Mouse (Mus musculus): ENCODE data around the gene Msh6. TPM values are rescaled to one million over a fixed set of nuclear protein-coding genes. Genes with fewer than 3 reads are reported as not detected.
"Not testable (repeated sequence)": the region's sequence is repeated elsewhere in the genome, so short reads cannot be mapped to it uniquely, and the experiment has no call there.

Msh6 gene
- polyA plus RNA-seq, 1 experiment: 19.0 TPM

DNA sequence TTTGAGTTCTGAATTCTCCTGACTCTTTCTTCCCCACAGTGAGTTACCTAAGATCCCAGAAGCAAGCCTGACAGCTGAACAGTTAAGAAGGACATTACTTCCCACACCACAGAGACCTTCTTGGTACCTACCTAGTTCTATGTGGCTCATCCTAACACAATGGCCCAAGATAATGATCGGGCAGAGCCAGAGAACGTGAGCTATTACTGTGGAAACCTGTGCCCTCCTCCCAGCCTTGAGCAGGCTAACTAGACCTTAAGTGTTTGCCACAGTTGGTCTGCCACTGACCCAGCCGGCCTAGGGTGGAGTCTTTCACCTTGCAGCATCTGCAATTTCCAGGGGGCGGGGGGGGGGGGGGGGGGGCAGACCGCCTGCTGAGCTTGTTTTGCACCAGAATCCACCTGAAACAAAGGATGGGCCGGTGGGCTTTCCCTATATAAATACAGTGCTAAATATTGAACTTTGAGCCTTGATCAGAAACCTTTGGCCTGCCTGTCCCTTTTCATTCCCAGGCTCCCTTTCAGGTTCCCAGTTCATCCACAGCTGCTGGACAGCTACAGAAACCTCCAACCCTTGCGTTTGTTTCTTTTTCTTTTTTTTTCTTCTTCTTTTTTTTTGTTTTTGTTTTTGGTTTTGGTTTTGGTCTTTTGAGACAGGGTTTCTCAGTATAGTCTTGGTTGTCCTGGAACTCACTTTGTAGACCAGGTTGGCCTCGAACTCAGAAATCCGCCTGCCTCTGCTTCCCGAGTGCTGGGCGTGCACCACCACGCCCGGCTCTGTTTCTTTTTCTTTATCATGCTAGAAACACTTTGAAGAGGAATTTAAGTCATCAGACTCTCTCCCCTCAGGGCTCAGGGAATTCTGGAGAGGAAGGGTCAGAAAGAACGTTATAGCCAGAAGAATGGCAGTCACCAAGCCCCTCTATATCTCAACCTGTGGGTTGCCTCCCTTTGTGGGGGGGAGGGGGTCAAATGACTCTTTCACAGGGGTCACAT is 11.5 kb upstream of the Msh6 start:
- TF ChIP-seq POLR2A (IDR thresholded peaks at IDR 0.05; ENCODE audit: borderline replicate concordance, low read depth, low read length): no peak
- TF ChIP-seq CTCF (IDR thresholded peaks at IDR 0.05; ENCODE audit: low read depth, low read length): no peak
- H3K27ac ChIP-seq (ENCODE audit: insufficient read depth, low read depth, low read length): no peak overlapping the region
- H3K4me1 ChIP-seq (ENCODE audit: control insufficient read depth, insufficient read depth, low read length): no peaks in the 10 kb centered on the region
- no peak overlapping the region for H3K4me3 ChIP-seq (ENCODE audit: insufficient read depth, low read length)

DNA sequence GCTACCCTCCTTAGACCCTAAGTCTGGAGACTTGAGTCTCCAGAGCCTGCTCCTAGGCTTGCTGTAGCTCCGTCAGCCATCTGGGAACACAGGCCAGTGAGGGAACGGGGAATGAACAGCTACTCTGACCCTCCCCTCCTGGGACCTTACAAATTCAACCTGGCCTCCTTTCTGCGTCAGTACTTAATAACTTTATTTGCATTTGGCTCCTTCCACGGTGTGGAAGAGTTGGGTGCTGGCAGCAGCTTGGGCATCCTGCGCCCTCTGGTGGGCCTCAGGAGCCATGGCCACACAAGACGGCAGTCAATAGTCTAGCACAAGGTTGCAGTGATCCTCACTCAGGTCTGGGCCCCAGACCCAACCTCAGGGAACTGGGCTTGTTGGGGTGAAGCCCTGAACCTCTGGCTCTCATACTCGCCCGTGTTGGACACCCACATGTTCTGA is 6.4 kb upstream of the Msh6 start:
- H3K4me1 ChIP-seq (ENCODE audit: control insufficient read depth, insufficient read depth, low read length); H3K4me3 ChIP-seq (ENCODE audit: insufficient read depth, low read length); H3K27ac ChIP-seq (ENCODE audit: insufficient read depth, low read depth, low read length): not testable (repeated sequence)

DNA sequence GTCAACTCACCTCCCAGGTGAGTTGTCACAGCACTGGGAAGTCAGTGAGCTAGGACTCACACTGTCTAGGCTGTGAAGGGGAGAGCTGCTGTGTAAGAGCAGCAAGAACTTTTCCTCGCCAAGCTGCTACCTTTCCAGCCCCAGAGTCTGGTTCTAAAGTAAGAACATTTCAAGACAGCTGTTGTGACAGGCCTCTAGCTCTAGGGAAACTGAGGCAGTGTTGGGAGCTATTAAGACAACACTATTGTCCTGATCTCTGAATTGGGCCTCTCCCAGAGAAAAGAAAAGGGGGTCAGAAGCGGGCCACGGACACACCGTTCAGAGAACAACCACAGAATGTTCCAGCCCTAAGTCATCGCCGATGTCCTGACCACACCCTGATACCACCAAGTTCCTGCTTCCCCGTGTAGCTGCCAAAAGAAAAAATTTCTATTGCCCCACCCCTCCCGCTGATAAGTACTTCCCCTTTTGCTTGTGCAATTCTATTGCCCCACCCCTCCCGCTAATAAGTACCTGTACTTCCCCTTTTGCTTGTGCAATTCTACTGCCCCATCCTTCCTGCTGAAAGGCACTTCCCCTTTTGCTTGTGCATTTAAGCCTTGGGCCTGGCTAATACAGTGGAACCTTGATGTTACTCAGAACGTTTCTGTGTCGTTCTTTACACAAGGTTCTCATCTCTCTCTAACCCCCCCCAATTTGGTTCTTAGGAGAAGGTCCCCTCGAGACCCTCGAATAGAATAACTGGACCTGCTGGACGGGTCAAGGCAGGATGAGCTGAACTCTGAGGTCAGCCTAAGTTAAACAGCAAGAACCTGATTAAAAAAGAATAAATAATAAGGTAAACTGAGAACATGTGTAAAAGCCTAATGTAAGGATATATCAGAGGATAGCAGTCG is 2.9 kb upstream of the Msh6 start:
- H3K4me1 ChIP-seq (ENCODE audit: control insufficient read depth, insufficient read depth, low read length); H3K4me3 ChIP-seq (ENCODE audit: insufficient read depth, low read length): not testable (repeated sequence)
- peak overlapping the region; percentile 35; the same call in 1 of the 2 replicates for H3K27ac ChIP-seq (ENCODE audit: insufficient read depth, low read depth, low read length)

DNA sequence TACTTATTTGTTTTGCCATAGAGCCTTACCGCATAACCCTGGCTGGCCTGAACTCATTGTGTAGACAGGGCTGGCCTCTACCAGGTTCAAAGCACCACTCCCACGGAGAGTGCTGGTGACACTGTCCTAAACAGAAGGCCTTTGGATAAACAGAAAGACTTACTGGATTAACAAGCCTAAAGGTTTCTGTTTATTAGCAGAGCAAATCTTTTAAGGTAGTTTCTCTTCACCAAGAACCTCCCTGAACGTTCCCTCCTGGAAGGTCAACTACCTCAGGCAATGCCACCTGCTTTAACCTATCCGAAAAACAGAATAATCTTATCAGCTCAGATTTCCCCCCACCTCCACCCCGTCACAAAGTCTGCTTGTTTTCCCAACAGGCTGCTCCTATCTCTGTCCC is 2.0 kb upstream of the Msh6 start:
- TF ChIP-seq POLR2A (IDR thresholded peaks at IDR 0.05; ENCODE audit: borderline replicate concordance, low read depth, low read length): no peak
- H3K4me3 ChIP-seq (ENCODE audit: insufficient read depth, low read length): no peak overlapping the region
- H3K4me1 ChIP-seq (ENCODE audit: control insufficient read depth, insufficient read depth, low read length): peaks cover 5% of the 10 kb centered on the region
- H3K27ac ChIP-seq (ENCODE audit: insufficient read depth, low read depth, low read length): no peak overlapping the region

- Histone ChIP-seq H3K4me1 (ENCODE audit: control insufficient read depth, insufficient read depth, low read length) (peaks cover 5% of the 10 kb centered on the region), H3K27ac (ENCODE audit: insufficient read depth, low read depth, low read length) (no peak overlapping the region), H3K4me3 (ENCODE audit: insufficient read depth, low read length) (no peak overlapping the region)
- TF ChIP-seq CTCF (IDR thresholded peaks at IDR 0.05; ENCODE audit: low read depth, low read length) (no peak), POLR2A (IDR thresholded peaks at IDR 0.05; ENCODE audit: borderline replicate concordance, low read depth, low read length) (no peak)
Measured at GRCm38 (mm10) chr17:87973261-87974167, 1.3 kb upstream of the Msh6 start.

DNA sequence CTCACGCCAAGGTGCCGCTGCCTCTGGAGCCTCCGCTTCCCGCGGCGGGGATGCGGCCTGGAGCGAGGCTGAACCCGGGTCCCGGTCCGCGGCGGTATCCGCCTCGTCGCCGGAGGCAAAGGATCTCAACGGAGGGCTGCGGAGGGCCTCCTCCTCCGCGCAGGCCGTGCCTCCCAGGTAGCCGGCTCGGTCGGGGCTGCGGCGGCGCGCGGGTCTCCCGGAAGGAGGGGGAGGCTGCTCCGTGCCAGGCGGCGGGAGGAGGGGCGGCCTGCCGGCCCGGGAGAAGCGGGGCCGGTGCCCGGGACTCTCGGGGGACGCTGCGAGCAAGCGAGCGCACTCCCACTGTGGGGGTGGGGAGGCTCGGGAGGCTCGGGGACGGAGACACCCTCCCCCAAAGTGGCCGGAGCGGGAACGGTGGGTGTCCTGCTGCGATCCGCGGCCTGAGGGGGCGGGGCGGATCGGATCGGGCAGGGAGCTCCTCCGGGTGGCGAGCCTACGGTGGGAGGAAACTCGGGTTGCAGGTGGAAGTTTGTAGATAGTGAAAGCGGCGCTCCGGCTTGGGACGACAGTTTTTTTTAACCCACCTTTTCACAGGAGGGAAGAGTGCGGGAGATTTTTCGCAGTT is 479 bp downstream of the Msh6 start:
- peak overlapping the region; percentile 58 for H3K27ac ChIP-seq (ENCODE audit: insufficient read depth, low read depth, low read length)
- H3K4me1 ChIP-seq (ENCODE audit: control insufficient read depth, insufficient read depth, low read length): peaks cover 8% of the 10 kb centered on the region
- no peak for TF ChIP-seq CTCF (IDR thresholded peaks at IDR 0.05; ENCODE audit: low read depth, low read length)
- no peak for TF ChIP-seq POLR2A (IDR thresholded peaks at IDR 0.05; ENCODE audit: borderline replicate concordance, low read depth, low read length)
- peak overlapping the region; percentile 91 for H3K4me3 ChIP-seq (ENCODE audit: insufficient read depth, low read length)

- Histone ChIP-seq H3K27ac (ENCODE audit: insufficient read depth, low read depth, low read length) (no peak overlapping the region), H3K4me1 (ENCODE audit: control insufficient read depth, insufficient read depth, low read length) (peaks cover 8% of the 10 kb centered on the region), H3K4me3 (ENCODE audit: insufficient read depth, low read length) (peak overlapping the region; percentile 91)
- no peak for TF ChIP-seq POLR2A (IDR thresholded peaks at IDR 0.05; ENCODE audit: borderline replicate concordance, low read depth, low read length)
- no peak for TF ChIP-seq CTCF (IDR thresholded peaks at IDR 0.05; ENCODE audit: low read depth, low read length)
Measured at GRCm38 (mm10) chr17:87976154-87976806, 1.4 kb downstream of the Msh6 start.

- not testable (repeated sequence) for H3K4me3 ChIP-seq (ENCODE audit: insufficient read depth, low read length); H3K27ac ChIP-seq (ENCODE audit: insufficient read depth, low read depth, low read length); H3K4me1 ChIP-seq (ENCODE audit: control insufficient read depth, insufficient read depth, low read length)
Measured at GRCm38 (mm10) chr17:87976927-87977326, 2.1 kb downstream of the Msh6 start.

GRCm38 (mm10) chr17:87979696-87980095 is 4.8 kb downstream of the Msh6 start:
- peaks cover 15% of the 10 kb centered on the region for H3K4me1 ChIP-seq (ENCODE audit: control insufficient read depth, insufficient read depth, low read length)
- H3K4me3 ChIP-seq (ENCODE audit: insufficient read depth, low read length); H3K27ac ChIP-seq (ENCODE audit: insufficient read depth, low read depth, low read length): not testable (repeated sequence)

Measured in bone marrow macrophage, adult 2 months (primary cell).